Mouse (Mus musculus): ENCODE results near the gene Kcne3. TPM values are rescaled to one million over a fixed set of nuclear protein-coding genes. Genes with fewer than 3 reads are reported as not detected.

The Kcne3 gene
- polyA plus RNA-seq, 1 experiment = not detected

DNA sequence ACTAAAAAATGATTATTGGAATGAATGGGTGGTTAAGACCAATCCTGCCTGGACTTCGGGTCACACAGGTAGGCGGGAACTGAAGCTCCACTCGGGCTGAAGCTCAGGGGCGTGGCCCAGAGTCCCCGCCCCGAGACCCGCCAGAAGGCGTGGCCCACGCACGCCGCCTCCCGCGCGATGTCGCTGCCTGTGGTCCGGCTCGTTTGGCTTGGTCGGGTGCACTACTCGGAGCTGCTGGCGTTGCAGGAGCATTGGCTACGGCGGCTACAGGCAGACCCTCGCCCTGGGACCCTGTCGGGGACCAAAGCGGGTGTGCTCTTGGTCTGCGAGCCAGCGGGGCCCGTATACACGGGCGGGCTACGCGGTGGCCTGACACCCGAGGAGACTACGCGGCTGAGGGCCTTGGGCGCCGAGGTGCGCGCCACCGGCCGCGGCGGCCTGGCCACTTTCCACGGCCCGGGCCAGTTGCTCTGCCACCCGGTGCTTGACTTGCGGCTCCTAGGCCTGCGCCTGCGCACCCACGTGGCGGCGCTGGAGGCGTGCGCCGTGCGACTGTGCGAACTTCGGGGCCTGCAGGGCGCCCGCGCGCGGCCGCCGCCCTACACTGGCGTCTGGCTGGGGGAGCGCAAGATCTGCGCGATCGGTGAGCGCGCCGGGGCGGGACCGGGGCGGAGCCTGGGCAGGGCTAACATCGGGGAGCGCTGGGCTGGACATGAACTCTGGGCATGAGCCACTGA is 17.0 kb upstream of the Kcne3 start, which contains the start of gene Lipt2:
Gene Lipt2, plus strand, starts transcription at position 173 of the 737 bp plus-strand sequence.
- no peaks in the 10 kb centered on the region for H3K27me3 ChIP-seq (ENCODE audit: control insufficient read depth, insufficient read depth, low read length, poor library complexity, severe bottlenecking)

DNA sequence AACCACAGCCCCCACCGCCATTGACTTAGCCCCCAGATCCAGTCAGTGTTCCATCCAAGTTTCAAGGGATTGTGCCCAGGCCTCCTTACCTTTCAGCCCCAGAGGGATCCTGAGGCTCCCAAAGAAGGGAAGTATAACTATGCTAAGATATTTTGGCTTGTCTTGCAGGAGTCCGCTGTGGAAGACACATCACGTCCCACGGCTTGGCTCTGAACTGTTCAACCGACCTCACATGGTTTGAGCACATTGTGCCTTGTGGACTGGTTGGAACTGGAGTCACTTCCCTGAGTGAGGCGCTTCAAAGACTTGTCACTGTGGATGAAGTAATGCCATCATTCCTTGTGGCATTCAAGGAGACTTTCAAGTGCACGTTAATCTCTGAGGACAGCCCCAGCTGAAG is 16.3 kb upstream of the Kcne3 start:
- TF ChIP-seq POLR2A (IDR thresholded peaks at IDR 0.05; ENCODE audit: insufficient read depth, low read length) (no peak), CTCF (IDR thresholded peaks at IDR 0.05; ENCODE audit: low read depth, low read length) (no peak), EP300 (IDR thresholded peaks at IDR 0.05; ENCODE audit: insufficient read depth, low read depth, low read length) (no peak)
- H3K9ac ChIP-seq (ENCODE audit: low read depth, poor library complexity, severe bottlenecking) = peak overlapping the region; percentile 96

More for the DNA sequence above, 17.0 kb upstream of the Kcne3 start, which contains the start of gene Lipt2:
- Histone ChIP-seq H3K36me3 (ENCODE audit: control insufficient read depth, insufficient read depth, low read length, poor library complexity, severe bottlenecking) (no peaks in the 10 kb centered on the region), H3K27ac (ENCODE audit: insufficient read depth, low read length) (peak within 1 kb of the TSS; percentile 63), H3K9me3 (replicated peaks; ENCODE audit: control insufficient read depth, insufficient read depth, low read length, poor library complexity, severe bottlenecking) (no peaks in the 10 kb centered on the region), H3K9ac (ENCODE audit: low read depth, poor library complexity, severe bottlenecking) (peak within 1 kb of the TSS; percentile 96), H3K4me3 (ENCODE audit: low read depth, low read length) (peak within 1 kb of the TSS; percentile 99), H3K4me1 (ENCODE audit: control insufficient read depth, insufficient read depth, low read length) (peaks cover 2% of the 10 kb centered on the region)
- TF ChIP-seq EP300 (IDR thresholded peaks at IDR 0.05; ENCODE audit: insufficient read depth, low read depth, low read length) (no peak), CTCF (IDR thresholded peaks at IDR 0.05; ENCODE audit: low read depth, low read length) (no peak), POLR2A (IDR thresholded peaks at IDR 0.05; ENCODE audit: insufficient read depth, low read length) (peak; percentile 75)

DNA sequence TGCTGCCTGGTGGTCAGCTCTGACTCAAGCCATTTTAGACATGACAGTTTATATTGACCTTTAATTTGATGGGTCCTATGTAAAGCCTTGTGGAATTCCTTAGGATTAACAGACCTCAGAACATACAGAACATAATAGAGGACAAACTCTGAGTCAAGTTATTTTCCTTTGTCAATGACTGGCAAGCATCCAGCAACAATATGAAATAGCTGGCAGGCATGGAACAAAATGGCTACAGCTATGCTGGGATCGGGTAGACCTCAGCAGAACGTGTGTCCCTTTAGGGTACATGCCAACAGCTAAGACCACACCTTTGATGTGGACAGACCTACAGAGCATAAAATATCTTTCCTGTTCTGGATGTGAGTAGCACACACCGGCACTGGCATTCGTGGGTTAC is 12.8 kb upstream of the Kcne3 start:
- no peaks in the 10 kb centered on the region for H3K36me3 ChIP-seq (ENCODE audit: control insufficient read depth, insufficient read depth, low read length, poor library complexity, severe bottlenecking)
- no peaks in the 10 kb centered on the region for H3K9me3 ChIP-seq (replicated peaks; ENCODE audit: control insufficient read depth, insufficient read depth, low read length, poor library complexity, severe bottlenecking)
- H3K4me1 ChIP-seq (ENCODE audit: control insufficient read depth, insufficient read depth, low read length) = peaks cover 2% of the 10 kb centered on the region
- H3K9ac ChIP-seq (ENCODE audit: low read depth, poor library complexity, severe bottlenecking) = no peak overlapping the region
- H3K27me3 ChIP-seq (ENCODE audit: control insufficient read depth, insufficient read depth, low read length, poor library complexity, severe bottlenecking) = no peaks in the 10 kb centered on the region
- no peak overlapping the region for H3K4me3 ChIP-seq (ENCODE audit: low read depth, low read length)
- TF ChIP-seq CTCF (IDR thresholded peaks at IDR 0.05; ENCODE audit: low read depth, low read length) (no peak), EP300 (IDR thresholded peaks at IDR 0.05; ENCODE audit: insufficient read depth, low read depth, low read length) (no peak), POLR2A (IDR thresholded peaks at IDR 0.05; ENCODE audit: insufficient read depth, low read length) (no peak)
- H3K27ac ChIP-seq (ENCODE audit: insufficient read depth, low read length) = no peak overlapping the region

More for the DNA sequence above, 16.3 kb upstream of the Kcne3 start:
- H3K9me3 ChIP-seq (replicated peaks; ENCODE audit: control insufficient read depth, insufficient read depth, low read length, poor library complexity, severe bottlenecking) = no peaks in the 10 kb centered on the region
- no peaks in the 10 kb centered on the region for H3K36me3 ChIP-seq (ENCODE audit: control insufficient read depth, insufficient read depth, low read length, poor library complexity, severe bottlenecking)
- H3K4me1 ChIP-seq (ENCODE audit: control insufficient read depth, insufficient read depth, low read length) = peaks cover 2% of the 10 kb centered on the region
- peak overlapping the region; percentile 57 for H3K4me3 ChIP-seq (ENCODE audit: low read depth, low read length)
- no peaks in the 10 kb centered on the region for H3K27me3 ChIP-seq (ENCODE audit: control insufficient read depth, insufficient read depth, low read length, poor library complexity, severe bottlenecking)
- H3K27ac ChIP-seq (ENCODE audit: insufficient read depth, low read length) = no peak overlapping the region

DNA sequence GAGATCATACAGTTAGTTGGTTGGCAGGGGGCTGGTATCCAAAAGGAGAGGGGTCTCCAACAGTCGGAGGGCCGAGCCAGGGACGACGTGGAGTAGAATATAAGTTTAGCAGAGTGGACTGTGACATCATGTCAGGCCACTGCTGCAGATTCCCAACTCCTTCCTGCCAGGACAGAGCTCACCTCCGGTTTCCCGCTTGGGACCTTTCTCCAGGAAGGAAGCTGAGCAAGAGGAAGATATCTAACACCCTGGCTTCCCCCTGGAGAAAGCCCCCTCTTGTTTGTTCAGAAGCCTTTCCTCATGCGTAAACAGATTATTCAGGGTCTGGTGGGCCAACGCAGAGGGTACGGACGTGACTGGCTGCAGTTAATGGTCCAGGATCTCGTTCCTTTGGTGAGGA is 7.6 kb upstream of the Kcne3 start:
- no peak overlapping the region for H3K9ac ChIP-seq (ENCODE audit: low read depth, poor library complexity, severe bottlenecking)

DNA sequence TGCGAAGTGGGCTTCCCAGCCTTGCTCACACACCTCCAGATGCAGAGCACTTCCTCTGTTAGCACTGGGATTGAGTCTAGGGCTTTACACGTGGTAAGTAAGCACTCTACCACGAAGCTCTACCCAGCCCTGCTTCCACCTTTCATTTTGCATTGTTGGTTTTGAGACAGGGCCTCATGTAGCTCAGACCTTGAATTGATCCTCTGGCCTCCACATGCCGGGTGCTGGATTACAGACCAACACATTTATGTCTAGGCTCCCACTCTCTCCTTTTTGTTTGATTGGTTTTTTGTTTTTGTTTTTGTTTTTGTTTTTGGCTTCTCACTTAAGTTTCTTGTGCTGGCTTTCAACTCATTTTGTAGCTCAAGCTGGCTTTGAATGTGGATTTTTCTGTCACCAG is 5.5 kb upstream of the Kcne3 start:
- H3K4me3 ChIP-seq (ENCODE audit: low read depth, low read length) = no peak overlapping the region

More for the DNA sequence above, 7.6 kb upstream of the Kcne3 start:
- no peaks in the 10 kb centered on the region for H3K27me3 ChIP-seq (ENCODE audit: control insufficient read depth, insufficient read depth, low read length, poor library complexity, severe bottlenecking)
- H3K9me3 ChIP-seq (replicated peaks; ENCODE audit: control insufficient read depth, insufficient read depth, low read length, poor library complexity, severe bottlenecking) = no peaks in the 10 kb centered on the region
- H3K4me3 ChIP-seq (ENCODE audit: low read depth, low read length) = no peak overlapping the region
- H3K36me3 ChIP-seq (ENCODE audit: control insufficient read depth, insufficient read depth, low read length, poor library complexity, severe bottlenecking) = no peaks in the 10 kb centered on the region
- no peak for TF ChIP-seq POLR2A (IDR thresholded peaks at IDR 0.05; ENCODE audit: insufficient read depth, low read length)
- TF ChIP-seq EP300 (IDR thresholded peaks at IDR 0.05; ENCODE audit: insufficient read depth, low read depth, low read length) = no peak
- no peak for TF ChIP-seq CTCF (IDR thresholded peaks at IDR 0.05; ENCODE audit: low read depth, low read length)
- no peak overlapping the region for H3K27ac ChIP-seq (ENCODE audit: insufficient read depth, low read length)
- no peaks in the 10 kb centered on the region for H3K4me1 ChIP-seq (ENCODE audit: control insufficient read depth, insufficient read depth, low read length)

More for the DNA sequence above, 5.5 kb upstream of the Kcne3 start:
- Histone ChIP-seq H3K27me3 (ENCODE audit: control insufficient read depth, insufficient read depth, low read length, poor library complexity, severe bottlenecking) (no peaks in the 10 kb centered on the region), H3K9ac (ENCODE audit: low read depth, poor library complexity, severe bottlenecking) (no peak overlapping the region), H3K36me3 (ENCODE audit: control insufficient read depth, insufficient read depth, low read length, poor library complexity, severe bottlenecking) (no peaks in the 10 kb centered on the region), H3K4me1 (ENCODE audit: control insufficient read depth, insufficient read depth, low read length) (no peaks in the 10 kb centered on the region), H3K9me3 (replicated peaks; ENCODE audit: control insufficient read depth, insufficient read depth, low read length, poor library complexity, severe bottlenecking) (no peaks in the 10 kb centered on the region), H3K27ac (ENCODE audit: insufficient read depth, low read length) (no peak overlapping the region)
- TF ChIP-seq POLR2A (IDR thresholded peaks at IDR 0.05; ENCODE audit: insufficient read depth, low read length) (no peak), CTCF (IDR thresholded peaks at IDR 0.05; ENCODE audit: low read depth, low read length) (no peak), EP300 (IDR thresholded peaks at IDR 0.05; ENCODE audit: insufficient read depth, low read depth, low read length) (no peak)
